Mouse (Mus musculus): Measurements from ENCODE around the gene Dpp7. TPM values are rescaled to one million over a fixed set of nuclear protein-coding genes. Genes with fewer than 3 reads are reported as not detected.
A peak's percentile ranks its signal among the peaks of the same experiment; 100 is the strongest.

Dpp7 gene
- polyA plus RNA-seq, 1 experiment: 29.4 TPM

- Histone ChIP-seq H3K4me1 (ENCODE audit: control insufficient read depth, insufficient read depth, low read length) (no peaks in the 10 kb centered on the region), H3K4me3 (ENCODE audit: low read depth, low read length) (no peak overlapping the region), H3K36me3 (ENCODE audit: control insufficient read depth, insufficient read depth, low read length, poor library complexity, severe bottlenecking) (no peaks in the 10 kb centered on the region), H3K9me3 (replicated peaks; ENCODE audit: control insufficient read depth, insufficient read depth, low read length, poor library complexity, severe bottlenecking) (no peaks in the 10 kb centered on the region), H3K27ac (ENCODE audit: insufficient read depth, low read length) (no peak overlapping the region), H3K9ac (ENCODE audit: low read depth, poor library complexity, severe bottlenecking) (no peak overlapping the region), H3K27me3 (ENCODE audit: control insufficient read depth, insufficient read depth, low read length, poor library complexity, severe bottlenecking) (no peaks in the 10 kb centered on the region)
- TF ChIP-seq CTCF (IDR thresholded peaks at IDR 0.05; ENCODE audit: low read depth, low read length) (peak; percentile 56), EP300 (IDR thresholded peaks at IDR 0.05; ENCODE audit: insufficient read depth, low read depth, low read length) (no peak), POLR2A (IDR thresholded peaks at IDR 0.05; ENCODE audit: insufficient read depth, low read length) (no peak)
Observed at GRCm38 (mm10) chr2:25328440-25328839, 27.7 kb downstream of the Dpp7 start.

- Histone ChIP-seq H3K9ac (ENCODE audit: low read depth, poor library complexity, severe bottlenecking) (no peak overlapping the region), H3K27me3 (ENCODE audit: control insufficient read depth, insufficient read depth, low read length, poor library complexity, severe bottlenecking) (no peaks in the 10 kb centered on the region), H3K27ac (ENCODE audit: insufficient read depth, low read length) (no peak overlapping the region), H3K4me1 (ENCODE audit: control insufficient read depth, insufficient read depth, low read length) (no peaks in the 10 kb centered on the region), H3K36me3 (ENCODE audit: control insufficient read depth, insufficient read depth, low read length, poor library complexity, severe bottlenecking) (no peaks in the 10 kb centered on the region), H3K4me3 (ENCODE audit: low read depth, low read length) (no peak overlapping the region), H3K9me3 (replicated peaks; ENCODE audit: control insufficient read depth, insufficient read depth, low read length, poor library complexity, severe bottlenecking) (no peaks in the 10 kb centered on the region)
- TF ChIP-seq POLR2A (IDR thresholded peaks at IDR 0.05; ENCODE audit: insufficient read depth, low read length): no peak
- no peak for TF ChIP-seq EP300 (IDR thresholded peaks at IDR 0.05; ENCODE audit: insufficient read depth, low read depth, low read length)
- no peak for TF ChIP-seq CTCF (IDR thresholded peaks at IDR 0.05; ENCODE audit: low read depth, low read length)
Observed at GRCm38 (mm10) chr2:25326036-25326435, 30.1 kb downstream of the Dpp7 start.

- H3K27me3 ChIP-seq (ENCODE audit: control insufficient read depth, insufficient read depth, low read length, poor library complexity, severe bottlenecking): no peaks in the 10 kb centered on the region
- H3K4me1 ChIP-seq (ENCODE audit: control insufficient read depth, insufficient read depth, low read length): no peaks in the 10 kb centered on the region
- H3K36me3 ChIP-seq (ENCODE audit: control insufficient read depth, insufficient read depth, low read length, poor library complexity, severe bottlenecking): no peaks in the 10 kb centered on the region
- no peak overlapping the region for H3K27ac ChIP-seq (ENCODE audit: insufficient read depth, low read length)
- no peak overlapping the region for H3K4me3 ChIP-seq (ENCODE audit: low read depth, low read length)
- TF ChIP-seq POLR2A (IDR thresholded peaks at IDR 0.05; ENCODE audit: insufficient read depth, low read length) (no peak), CTCF (IDR thresholded peaks at IDR 0.05; ENCODE audit: low read depth, low read length) (no peak), EP300 (IDR thresholded peaks at IDR 0.05; ENCODE audit: insufficient read depth, low read depth, low read length) (no peak)
- no peak overlapping the region for H3K9ac ChIP-seq (ENCODE audit: low read depth, poor library complexity, severe bottlenecking)
- no peaks in the 10 kb centered on the region for H3K9me3 ChIP-seq (replicated peaks; ENCODE audit: control insufficient read depth, insufficient read depth, low read length, poor library complexity, severe bottlenecking)
Observed at GRCm38 (mm10) chr2:25320084-25320483, 36.1 kb downstream of the Dpp7 start.

GRCm38 (mm10) chr2:25318971-25319773, 37.0 kb downstream of the Dpp7 start, which contains the start of gene Grin1:
Gene Grin1 (minus strand): TSS chr2:25319187.
- H3K27ac ChIP-seq (ENCODE audit: insufficient read depth, low read length): no peak within 1 kb of the TSS
- no peaks in the 10 kb centered on the region for H3K9me3 ChIP-seq (replicated peaks; ENCODE audit: control insufficient read depth, insufficient read depth, low read length, poor library complexity, severe bottlenecking)
- no peaks in the 10 kb centered on the region for H3K36me3 ChIP-seq (ENCODE audit: control insufficient read depth, insufficient read depth, low read length, poor library complexity, severe bottlenecking)
- no peak within 1 kb of the TSS for H3K9ac ChIP-seq (ENCODE audit: low read depth, poor library complexity, severe bottlenecking)
- TF ChIP-seq EP300 (IDR thresholded peaks at IDR 0.05; ENCODE audit: insufficient read depth, low read depth, low read length): no peak
- no peak for TF ChIP-seq CTCF (IDR thresholded peaks at IDR 0.05; ENCODE audit: low read depth, low read length)
- peak within 1 kb of the TSS; percentile 48 for H3K4me3 ChIP-seq (ENCODE audit: low read depth, low read length)
- no peaks in the 10 kb centered on the region for H3K4me1 ChIP-seq (ENCODE audit: control insufficient read depth, insufficient read depth, low read length)
- no peaks in the 10 kb centered on the region for H3K27me3 ChIP-seq (ENCODE audit: control insufficient read depth, insufficient read depth, low read length, poor library complexity, severe bottlenecking)

GRCm38 (mm10) chr2:25318119-25318966, 37.8 kb downstream of the Dpp7 start:
- no peak for TF ChIP-seq POLR2A (IDR thresholded peaks at IDR 0.05; ENCODE audit: insufficient read depth, low read length)
- TF ChIP-seq EP300 (IDR thresholded peaks at IDR 0.05; ENCODE audit: insufficient read depth, low read depth, low read length): no peak
- Histone ChIP-seq H3K27ac (ENCODE audit: insufficient read depth, low read length) (no peak overlapping the region), H3K27me3 (ENCODE audit: control insufficient read depth, insufficient read depth, low read length, poor library complexity, severe bottlenecking) (no peaks in the 10 kb centered on the region), H3K4me1 (ENCODE audit: control insufficient read depth, insufficient read depth, low read length) (no peaks in the 10 kb centered on the region), H3K9me3 (replicated peaks; ENCODE audit: control insufficient read depth, insufficient read depth, low read length, poor library complexity, severe bottlenecking) (no peaks in the 10 kb centered on the region), H3K9ac (ENCODE audit: low read depth, poor library complexity, severe bottlenecking) (no peak overlapping the region), H3K4me3 (ENCODE audit: low read depth, low read length) (peak overlapping the region; percentile 48), H3K36me3 (ENCODE audit: control insufficient read depth, insufficient read depth, low read length, poor library complexity, severe bottlenecking) (no peaks in the 10 kb centered on the region)

- H3K4me3 ChIP-seq (ENCODE audit: low read depth, low read length): peak overlapping the region; percentile 90
Observed at GRCm38 (mm10) chr2:25311491-25311891, 44.7 kb downstream of the Dpp7 start.

More at GRCm38 (mm10) chr2:25311491-25311891, 44.7 kb downstream of the Dpp7 start:
- no peaks in the 10 kb centered on the region for H3K9me3 ChIP-seq (replicated peaks; ENCODE audit: control insufficient read depth, insufficient read depth, low read length, poor library complexity, severe bottlenecking)
- H3K9ac ChIP-seq (ENCODE audit: low read depth, poor library complexity, severe bottlenecking): 0 out of 2 replicates have a peak overlapping the region, but pooled peaks have one; percentile 39
- H3K27me3 ChIP-seq (ENCODE audit: control insufficient read depth, insufficient read depth, low read length, poor library complexity, severe bottlenecking): no peaks in the 10 kb centered on the region
- H3K4me1 ChIP-seq (ENCODE audit: control insufficient read depth, insufficient read depth, low read length): no peaks in the 10 kb centered on the region
- H3K36me3 ChIP-seq (ENCODE audit: control insufficient read depth, insufficient read depth, low read length, poor library complexity, severe bottlenecking): no peaks in the 10 kb centered on the region
- TF ChIP-seq CTCF (IDR thresholded peaks at IDR 0.05; ENCODE audit: low read depth, low read length): no peak
- peak; percentile 56; the same call in 1 of the 2 replicates for TF ChIP-seq EP300 (IDR thresholded peaks at IDR 0.05; ENCODE audit: insufficient read depth, low read depth, low read length)
- no peak overlapping the region for H3K27ac ChIP-seq (ENCODE audit: insufficient read depth, low read length)
